Mouse (Mus musculus) CH12.LX (cell line): ENCODE results near the gene D130052B06Rik.

Experiments used
- EP300 ChIP-seq: IDR thresholded peaks from 2 replicates; pipeline ENCODE4 v1.6.1; 2011; ENCODE audit warnings: low read length, improper control_type of control experiment
- MEF2A ChIP-seq: IDR thresholded peaks from 2 replicates; pipeline ENCODE4 v1.6.1; 2014; ENCODE audit warnings: low read depth, mild to moderate bottlenecking, inconsistent platforms, low read length, improper control_type of control experiment, borderline replicate concordance
- POLR2A ChIP-seq: IDR thresholded peaks from 2 replicates; pipeline ENCODE4 v1.6.1; 2011; ENCODE audit warnings: low read depth, mild to moderate bottlenecking, improper control_type of control experiment, low read length
- SIN3A ChIP-seq: IDR thresholded peaks from 2 replicates; pipeline ENCODE4 v1.6.1; 2012; ENCODE audit warnings: low read length, improper control_type of control experiment, inconsistent platforms
- SMC3 ChIP-seq: IDR thresholded peaks from 2 replicates; pipeline ENCODE4 v1.6.1; 2011; ENCODE audit warnings: low read depth, low read length, improper control_type of control experiment

DNA sequence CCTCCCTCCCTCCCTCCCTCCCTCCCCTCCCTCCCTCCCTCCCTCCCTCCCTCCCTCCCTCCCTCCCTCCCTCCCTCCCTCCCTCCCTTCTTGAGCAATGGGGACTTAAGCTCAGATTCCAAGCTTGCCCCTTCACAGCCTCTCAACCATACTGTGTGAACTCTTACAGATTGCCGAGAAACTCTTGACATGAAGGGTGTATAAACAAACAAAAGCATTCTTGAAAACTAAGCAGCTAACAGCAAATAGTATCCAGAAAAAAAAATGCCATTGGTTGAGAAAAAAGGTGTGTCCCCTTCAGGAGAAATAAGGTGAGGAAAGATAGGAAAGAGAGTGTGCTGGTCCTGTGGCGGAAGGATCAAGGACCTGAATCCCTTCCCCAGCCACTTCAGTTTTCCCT, 4.1 kb downstream of the D130052B06Rik start:
- TF ChIP-seq EP300 (no peak), POLR2A (no peak), SMC3 (no peak), SIN3A (no peak), MEF2A (no peak)
